ENCODE assay signal across 47 mouse cellular contexts in the genomic region with DNA sequence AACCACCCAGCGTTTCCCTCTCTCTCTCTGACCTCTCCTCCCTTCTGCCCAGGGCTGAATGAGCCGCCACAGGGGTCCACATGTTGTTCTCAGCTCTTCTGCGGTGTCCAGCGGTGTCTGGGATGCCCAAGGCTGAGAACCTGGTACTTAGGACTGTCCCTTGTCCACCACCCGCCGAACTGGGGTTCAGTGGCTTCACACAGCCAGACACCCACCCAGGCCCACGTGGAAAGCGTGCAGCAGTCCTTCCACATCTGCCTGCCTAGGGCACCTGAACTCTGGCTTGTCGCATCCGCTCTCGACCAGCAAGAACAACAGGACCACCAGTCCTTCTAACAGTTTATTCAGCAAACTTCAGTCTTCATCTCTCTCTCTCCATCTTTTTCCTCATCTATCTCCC. TPM values are rescaled to one million over a fixed set of nuclear protein-coding genes. Genes with fewer than 3 reads are reported as not detected.
"Had no signal": no experiment of that assay in that cellular context is flagged by ENCODE, and none has a peak within 500 bp of the region (broad histone marks: within the 10 kb centered on the region; RNA-seq: fewer than 3 reads in every experiment).

No protein-coding gene starts in this region.

- H3K9me3 ChIP-seq: limb, embryonic 10.5 days; limb, embryonic 12.5 days; limb, embryonic 13.5 days; limb, embryonic 15.5 days; liver, embryonic 12.5 days; liver, embryonic 13.5 days; liver, embryonic 15.5 days; lung, embryonic 15.5 days; megakaryocyte, embryonic 14.5 days; midbrain, embryonic 10.5 days; midbrain, embryonic 12.5 days; midbrain, embryonic 13.5 days; midbrain, embryonic 15.5 days; neural tube, embryonic 12.5 days had no signal

- H3K4me1 ChIP-seq: limb, embryonic 10.5 days; limb, embryonic 12.5 days; limb, embryonic 13.5 days; limb, embryonic 15.5 days; liver, embryonic 12.5 days; liver, embryonic 13.5 days; liver, embryonic 15.5 days; lung, embryonic 15.5 days; megakaryocyte, embryonic 14.5 days; midbrain, embryonic 10.5 days; midbrain, embryonic 12.5 days; midbrain, embryonic 13.5 days; midbrain, embryonic 15.5 days; neural tube, embryonic 12.5 days had no signal

- H3K27ac ChIP-seq: limb, embryonic 10.5 days; limb, embryonic 12.5 days; limb, embryonic 13.5 days; limb, embryonic 15.5 days; liver, embryonic 12.5 days; liver, embryonic 13.5 days; liver, embryonic 14.5 days; liver, embryonic 15.5 days; lung, embryonic 15.5 days; macrophage; midbrain, embryonic 10.5 days; midbrain, embryonic 12.5 days; midbrain, embryonic 13.5 days; midbrain, embryonic 15.5 days; neural tube, embryonic 12.5 days had no signal

- H3K27me3 ChIP-seq: limb, embryonic 12.5 days; limb, embryonic 13.5 days; limb, embryonic 15.5 days; liver, embryonic 12.5 days; liver, embryonic 13.5 days; liver, embryonic 15.5 days; lung, embryonic 15.5 days; midbrain, embryonic 12.5 days; midbrain, embryonic 13.5 days; midbrain, embryonic 15.5 days; neural tube, embryonic 12.5 days had no signal

- DNase-seq: left cerebral cortex, postnatal 4 days; liver; liver, embryonic 13.5 days; liver, postnatal 0 days; lung, adult 18-20 months; lung, adult 2 months; lung, embryonic 14.5 days; lung, postnatal 10 days; lung, postnatal 14 days; lung, postnatal 36 days; lung, postnatal 4 days; midbrain, embryonic 14.5 days had no signal

- H3K4me3 ChIP-seq: limb, embryonic 10.5 days; limb, embryonic 12.5 days; limb, embryonic 13.5 days; limb, embryonic 15.5 days; liver, embryonic 12.5 days; liver, embryonic 13.5 days; liver, embryonic 15.5 days; lung, embryonic 15.5 days; megakaryocyte, embryonic 14.5 days; midbrain, embryonic 10.5 days; midbrain, embryonic 12.5 days; midbrain, embryonic 13.5 days; midbrain, embryonic 15.5 days; myocyte; neural tube, embryonic 12.5 days had no signal

- H3K36me3 ChIP-seq: limb, embryonic 10.5 days; limb, embryonic 12.5 days; limb, embryonic 13.5 days; limb, embryonic 15.5 days; liver, embryonic 12.5 days; liver, embryonic 13.5 days; liver, embryonic 15.5 days; lung, embryonic 15.5 days; midbrain, embryonic 10.5 days; midbrain, embryonic 12.5 days; midbrain, embryonic 13.5 days; midbrain, embryonic 15.5 days; neural tube, embryonic 12.5 days had no signal

RNA-seq across cellular contexts. Expression of gene Olfr319, which starts 10.1 kb away (rescaled TPM):
- total RNA-seq: left cerebral cortex, postnatal 10 days; left cerebral cortex, postnatal 14 days; left cerebral cortex, postnatal 25 days; left cerebral cortex, postnatal 36 days; left cerebral cortex, postnatal 4 days; liver, adult 2 months; megakaryocyte progenitor cell, adult 5-6 weeks; megakaryocyte, adult 5-6 weeks; megakaryocyte-erythroid progenitor cell, adult 5-6 weeks; midbrain, postnatal 0 days; monocyte, adult 5-6 weeks had no signal
- polyA plus RNA-seq: limb, embryonic 10.5 days; limb, embryonic 11.5 days; limb, embryonic 12.5 days; limb, embryonic 13.5 days; limb, embryonic 14.5 days; limb, embryonic 15.5 days; liver, adult 2 months; liver, embryonic 11.5 days; liver, embryonic 12.5 days; liver, embryonic 13.5 days; liver, embryonic 14.5 days; liver, embryonic 15.5 days; liver, embryonic 16.5 days; liver, postnatal 0 days; lung, adult 2 months; lung, embryonic 14.5 days; lung, embryonic 15.5 days; lung, embryonic 16.5 days; lung, postnatal 0 days; macrophage; midbrain, embryonic 10.5 days; midbrain, embryonic 11.5 days; midbrain, embryonic 12.5 days; midbrain, embryonic 13.5 days; midbrain, embryonic 14.5 days; midbrain, embryonic 15.5 days; midbrain, embryonic 16.5 days; midbrain, postnatal 0 days; myocyte; neural tube, embryonic 11.5 days; neural tube, embryonic 12.5 days had no signal

RNA-seq across cellular contexts. Expression of gene Olfr318, which starts 14.7 kb away (rescaled TPM):
- total RNA-seq: left cerebral cortex, postnatal 10 days; left cerebral cortex, postnatal 25 days; left cerebral cortex, postnatal 4 days; liver, adult 2 months; megakaryocyte progenitor cell, adult 5-6 weeks; megakaryocyte, adult 5-6 weeks; megakaryocyte-erythroid progenitor cell, adult 5-6 weeks; midbrain, postnatal 0 days; monocyte, adult 5-6 weeks had no signal
- polyA plus RNA-seq: limb, embryonic 10.5 days; limb, embryonic 11.5 days; limb, embryonic 12.5 days; limb, embryonic 13.5 days; limb, embryonic 14.5 days; limb, embryonic 15.5 days; liver, adult 2 months; liver, embryonic 11.5 days; liver, embryonic 12.5 days; liver, embryonic 13.5 days; liver, embryonic 14.5 days; liver, embryonic 15.5 days; liver, embryonic 16.5 days; liver, postnatal 0 days; lung, adult 2 months; lung, embryonic 14.5 days; lung, embryonic 15.5 days; lung, embryonic 16.5 days; lung, postnatal 0 days; macrophage; midbrain, embryonic 10.5 days; midbrain, embryonic 11.5 days; midbrain, embryonic 12.5 days; midbrain, embryonic 13.5 days; midbrain, embryonic 14.5 days; midbrain, embryonic 15.5 days; midbrain, embryonic 16.5 days; midbrain, postnatal 0 days; myocyte; neural tube, embryonic 11.5 days; neural tube, embryonic 12.5 days had no signal

RNA-seq across cellular contexts. Expression of gene Olfr320, which starts 28.2 kb away (rescaled TPM):
- total RNA-seq: left cerebral cortex, postnatal 10 days; left cerebral cortex, postnatal 14 days; left cerebral cortex, postnatal 25 days; left cerebral cortex, postnatal 36 days; left cerebral cortex, postnatal 4 days; liver, adult 2 months; megakaryocyte progenitor cell, adult 5-6 weeks; megakaryocyte, adult 5-6 weeks; megakaryocyte-erythroid progenitor cell, adult 5-6 weeks; midbrain, postnatal 0 days; monocyte, adult 5-6 weeks had no signal
- polyA plus RNA-seq: limb, embryonic 10.5 days; limb, embryonic 11.5 days; limb, embryonic 12.5 days; limb, embryonic 13.5 days; limb, embryonic 14.5 days; limb, embryonic 15.5 days; liver, adult 2 months; liver, embryonic 11.5 days; liver, embryonic 12.5 days; liver, embryonic 13.5 days; liver, embryonic 14.5 days; liver, embryonic 15.5 days; liver, embryonic 16.5 days; liver, postnatal 0 days; lung, adult 2 months; lung, embryonic 14.5 days; lung, embryonic 15.5 days; lung, embryonic 16.5 days; lung, postnatal 0 days; macrophage; midbrain, embryonic 10.5 days; midbrain, embryonic 11.5 days; midbrain, embryonic 12.5 days; midbrain, embryonic 13.5 days; midbrain, embryonic 14.5 days; midbrain, embryonic 15.5 days; midbrain, embryonic 16.5 days; midbrain, postnatal 0 days; myocyte; neural tube, embryonic 11.5 days; neural tube, embryonic 12.5 days had no signal

RNA-seq across cellular contexts. Expression of gene Olfr317, which starts 29.9 kb away (rescaled TPM):
- total RNA-seq: left cerebral cortex, postnatal 25 days; left cerebral cortex, postnatal 36 days; liver, adult 2 months; megakaryocyte progenitor cell, adult 5-6 weeks; megakaryocyte, adult 5-6 weeks; megakaryocyte-erythroid progenitor cell, adult 5-6 weeks; monocyte, adult 5-6 weeks had no signal
- polyA plus RNA-seq: limb, embryonic 10.5 days; limb, embryonic 12.5 days; limb, embryonic 13.5 days; limb, embryonic 14.5 days; limb, embryonic 15.5 days; liver, adult 2 months; liver, embryonic 11.5 days; liver, embryonic 12.5 days; liver, embryonic 13.5 days; liver, embryonic 14.5 days; liver, embryonic 15.5 days; liver, embryonic 16.5 days; liver, postnatal 0 days; lung, adult 2 months; lung, embryonic 14.5 days; lung, embryonic 15.5 days; lung, embryonic 16.5 days; lung, postnatal 0 days; macrophage; midbrain, embryonic 10.5 days; midbrain, embryonic 12.5 days; myocyte; neural tube, embryonic 11.5 days had no signal

RNA-seq across cellular contexts. Expression of gene Olfr316, which starts 43.4 kb away (rescaled TPM):
- total RNA-seq: left cerebral cortex, postnatal 4 days; liver, adult 2 months; megakaryocyte progenitor cell, adult 5-6 weeks; megakaryocyte, adult 5-6 weeks; megakaryocyte-erythroid progenitor cell, adult 5-6 weeks; midbrain, postnatal 0 days; monocyte, adult 5-6 weeks had no signal
- polyA plus RNA-seq: limb, embryonic 10.5 days; limb, embryonic 11.5 days; limb, embryonic 12.5 days; limb, embryonic 13.5 days; limb, embryonic 14.5 days; limb, embryonic 15.5 days; liver, adult 2 months; liver, embryonic 11.5 days; liver, embryonic 12.5 days; liver, embryonic 13.5 days; liver, embryonic 14.5 days; liver, embryonic 15.5 days; liver, embryonic 16.5 days; liver, postnatal 0 days; lung, adult 2 months; lung, embryonic 14.5 days; lung, embryonic 15.5 days; lung, embryonic 16.5 days; lung, postnatal 0 days; macrophage; midbrain, embryonic 10.5 days; midbrain, embryonic 11.5 days; midbrain, embryonic 12.5 days; midbrain, embryonic 13.5 days; midbrain, embryonic 14.5 days; midbrain, embryonic 15.5 days; midbrain, embryonic 16.5 days; midbrain, postnatal 0 days; myocyte; neural tube, embryonic 11.5 days; neural tube, embryonic 12.5 days had no signal
